8 mouse cellular contexts compared by ENCODE assay signal in genomic region chr6:145075088-145075547, GRCm38 (mm10). TPM values are rescaled to one million over a fixed set of nuclear protein-coding genes. Genes with fewer than 3 reads are reported as not detected.
DNase-seq lines count a peak whose midpoint lies in the region; ATAC-seq and TF ChIP-seq lines count a peak whose summit lies in the region.

No protein-coding gene starts in this region.

- peak; percentile 67 for ATAC-seq in lung, embryonic 14.5 days (ENCODE audit: insufficient read depth)
- ATAC-seq in frontal cortex, adult (ENCODE audit: low TSS enrichment), result peak; percentile 92
- no peak for ATAC-seq in midbrain, embryonic 14.5 days (ENCODE audit: low FRiP score, low TSS enrichment)

- peak; percentile 56 for DNase-seq in lung, embryonic 14.5 days
- DNase-seq in lung, postnatal 4 days, result no peak
- DNase-seq in brain, embryonic 14.5 days (ENCODE audit: low read depth), result peak; percentile 68
- peak; percentile 18 to 23 for DNase-seq in layer of hippocampus, postnatal 36 days
- peak; percentile 77 for DNase-seq in midbrain, embryonic 14.5 days
- peak; percentile 26 for DNase-seq in yolk sac, embryonic 10.5 days (ENCODE audit: low spot score)
- DNase-seq in ovary, adult 18-20 months (ENCODE audit: low spot score), result no peak

- TF ChIP-seq POLR2A in brain, embryonic 14.5 days (IDR thresholded peaks at IDR 0.05; ENCODE audit: borderline replicate concordance, extremely low read depth, insufficient read depth, insufficient read length, poor library complexity, severe bottlenecking), result no peak

- no peaks in the 10 kb centered on the region for H3K4me1 ChIP-seq in lung, embryonic 14.5 days (ENCODE audit: insufficient read depth)
- 0 out of 2 replicates have a peak, but pooled peaks cover 5% of the 10 kb centered on the region for H3K4me1 ChIP-seq in midbrain, embryonic 14.5 days (ENCODE audit: control insufficient read depth, insufficient read depth, low read length)

- peak overlapping the region; percentile 48 for H3K4me3 ChIP-seq in lung, embryonic 14.5 days (ENCODE audit: low read depth, low read length)
- H3K4me3 ChIP-seq in midbrain, embryonic 14.5 days (replicated peaks; ENCODE audit: low read depth, low read length), result peak overlapping the region; percentile 52

- no peaks in the 10 kb centered on the region for H3K36me3 ChIP-seq in lung, embryonic 14.5 days (ENCODE audit: insufficient read depth)
- no peaks in the 10 kb centered on the region for H3K36me3 ChIP-seq in midbrain, embryonic 14.5 days (ENCODE audit: control insufficient read depth, insufficient read depth, low read length)

- under 1% methylated on average over 20 of the region's 20 CpGs for WGBS in lung, embryonic 14.5 days
- WGBS in midbrain, embryonic 14.5 days, result under 1% methylated on average over 20 of the region's 20 CpGs

- no peak for TF ChIP-seq CTCF in lung, embryonic 14.5 days (IDR thresholded peaks at IDR 0.05; ENCODE audit: low read depth)
- no peak for TF ChIP-seq CTCF in brain, embryonic 14.5 days (IDR thresholded peaks at IDR 0.05; ENCODE audit: borderline replicate concordance, extremely low read depth, insufficient read depth, insufficient read length)

- H3K27ac ChIP-seq in lung, embryonic 14.5 days (ENCODE audit: low read depth), result no peak overlapping the region
- H3K27ac ChIP-seq in midbrain, embryonic 14.5 days (replicated peaks; ENCODE audit: low read depth, low read length), result no peak overlapping the region

- H3K27me3 ChIP-seq in lung, embryonic 14.5 days (ENCODE audit: insufficient read depth, low read length), result no peaks in the 10 kb centered on the region; the same call in 1 of the 2 replicates
- H3K27me3 ChIP-seq in midbrain, embryonic 14.5 days (ENCODE audit: control insufficient read depth, insufficient read depth, low read length), result no peaks in the 10 kb centered on the region

- H3K4me2 ChIP-seq in lung, embryonic 14.5 days, result peak overlapping the region; percentile 89
- peak overlapping the region; percentile 98 for H3K4me2 ChIP-seq in midbrain, embryonic 14.5 days (ENCODE audit: low read length)

- peak overlapping the region; percentile 36 for H3K9ac ChIP-seq in lung, embryonic 14.5 days
- H3K9ac ChIP-seq in midbrain, embryonic 14.5 days (replicated peaks; ENCODE audit: low read length), result peak overlapping the region; percentile 57

- no peaks in the 10 kb centered on the region for H3K9me3 ChIP-seq in lung, embryonic 14.5 days (ENCODE audit: low read depth, low read length)
- no peaks in the 10 kb centered on the region for H3K9me3 ChIP-seq in midbrain, embryonic 14.5 days (ENCODE audit: control insufficient read depth, low read length)

RNA-seq across cellular contexts. Expression of gene Bcat1, which starts 0.9 kb away (rescaled TPM):
- polyA plus RNA-seq in lung, embryonic 14.5 days (2014; fragmentation: Nextera tagmentation; extraction: Ambion mirVana), result 13.6 and 14.9 TPM in 2 replicates
- polyA plus RNA-seq in brain, embryonic 14.5 days (2012; rRNA removed), result 14.2 and 34.6 TPM in 2 replicates
- 100 to 1,000 TPM; 100 to 102 TPM for total RNA-seq in layer of hippocampus, postnatal 36 days (2021)
- 94.4 and 117 TPM in 2 replicates for polyA plus RNA-seq in midbrain, embryonic 14.5 days (2014; fragmentation: Nextera tagmentation; extraction: Ambion mirVana)

RNA-seq across cellular contexts. Expression of gene Lrmp, which starts 40.3 kb away (rescaled TPM):
- 1.4 and 2.3 TPM in 2 replicates for polyA plus RNA-seq in lung, embryonic 14.5 days (2014; fragmentation: Nextera tagmentation; extraction: Ambion mirVana)
- polyA plus RNA-seq in brain, embryonic 14.5 days (2012; rRNA removed), result 1.0 and 1.2 TPM in 2 replicates
- total RNA-seq in layer of hippocampus, postnatal 36 days (2021), result 1 to 10 TPM; 3.2 to 3.3 TPM
- polyA plus RNA-seq in midbrain, embryonic 14.5 days (2014; fragmentation: Nextera tagmentation; extraction: Ambion mirVana), result 1.2 TPM in 1 of 2 replicates, not detected in the other

Comparison
In these comparisons a context has a peak if more than half of its experiments do, and no peak if none do; other contexts are left out.
1. DNase-seq: peak in lung, embryonic 14.5 days (single experiment), brain, embryonic 14.5 days (single experiment), layer of hippocampus, postnatal 36 days (2 of 2), midbrain, embryonic 14.5 days (single experiment) and yolk sac, embryonic 10.5 days (single experiment); none in lung, postnatal 4 days (0 of 2) and ovary, adult 18-20 months (single experiment).